Mouse (Mus musculus) hindbrain, embryonic 11.5 days (tissue): ENCODE measurements around the gene Got2. TPM values are rescaled to one million over a fixed set of nuclear protein-coding genes. Genes with fewer than 3 reads are reported as not detected.

ENCODE experiments used
- ATAC-seq: fragments of 200-750 bp; cut with Nextera tagmentation; 2 replicates; pipeline ENCODE4 v1.8.0; 2017; ENCODE audit warnings: mild to moderate bottlenecking, moderate TSS enrichment, moderate library complexity; ENCODE audit not compliant: low FRiP score
- DNase-seq: peaks from one replicate; pipeline ENCODE4 v3.0.0-alpha.2; 2015; ENCODE audit warnings: low spot score
- H3K27ac ChIP-seq: fragments of 300-500 bp; sonication (generic); 2 replicates; pipeline ENCODE4 v1.5.1; 2014; ENCODE audit warnings: mild to moderate bottlenecking, low read depth, low read length
- H3K27me3 ChIP-seq: fragments of 300-500 bp; sonication (generic); 2 replicates; pipeline ENCODE4 v1.6.1; 2014; ENCODE audit warnings: mild to moderate bottlenecking, low read length, moderate library complexity, mixed read lengths; ENCODE audit not compliant: control insufficient read depth, insufficient read depth
- H3K36me3 ChIP-seq: fragments of 300-500 bp; sonication (generic); 2 replicates; pipeline ENCODE4 v1.6.1; 2014; ENCODE audit warnings: mild to moderate bottlenecking, low read length, moderate library complexity, mixed read lengths; ENCODE audit not compliant: control insufficient read depth, insufficient read depth
- H3K4me1 ChIP-seq: fragments of 300-500 bp; sonication (generic); replicated peaks from 2 replicates; pipeline ENCODE4 v1.6.1; 2014; ENCODE audit warnings: low read length, mixed read lengths; ENCODE audit not compliant: control insufficient read depth, insufficient read depth
- H3K4me2 ChIP-seq: fragments of 300-500 bp; sonication (generic); replicated peaks from 2 replicates; pipeline ENCODE4 v1.6.1; 2014; ENCODE audit warnings: mild to moderate bottlenecking, low read depth, low read length
- H3K4me3 ChIP-seq: fragments of 300-500 bp; sonication (generic); 2 replicates; pipeline ENCODE4 v1.5.1; 2014; ENCODE audit warnings: low read depth, low read length
- H3K9ac ChIP-seq: fragments of 300-500 bp; sonication (generic); 2 replicates; pipeline ENCODE4 v1.6.1; 2014; ENCODE audit warnings: low read depth, low read length
- H3K9me3 ChIP-seq: fragments of 300-500 bp; sonication (generic); 2 replicates; pipeline ENCODE4 v1.6.1; 2016; ENCODE audit warnings: low read length; ENCODE audit not compliant: control insufficient read depth
- WGBS: fragments of 180-500 bp; shearing (Covaris S2); extraction: QIAGEN DNeasy Blood & Tissue Kit; methylation state at CpG from one replicate; pipeline ENCODE4 v1.1.7; 2014; 5-methylcytosine and 5-hydroxymethylcytosine counted together
- polyA plus RNA-seq: library from polyadenylated mRNA; unstranded; fragments of >200 nt; fragmentation: Nextera tagmentation; extraction: Ambion mirVana; gene quantifications from 2 replicates; pipeline ENCODE4 v1.2.1, GENCODE M21; 2014

The Got2 gene
- polyA plus RNA-seq, 1 experiment from 2014 or later: 84.8 TPM

GRCm38 (mm10) chr8:95901864-95902263 lies 13.5 kb upstream of the Got2 start:
- Histone ChIP-seq H3K4me2 (no peak overlapping the region), H3K27me3 (no peaks in the 10 kb centered on the region), H3K9ac (no peak overlapping the region), H3K36me3 (no peaks in the 10 kb centered on the region), H3K27ac (no peak overlapping the region), H3K4me1 (no peaks in the 10 kb centered on the region), H3K9me3 (no peaks in the 10 kb centered on the region), H3K4me3 (no peak overlapping the region)
- 18% methylated on average over 7 of the region's 7 CpGs for WGBS
- ATAC-seq: peak; percentile 82
- peak; percentile 51 for DNase-seq

DNA sequence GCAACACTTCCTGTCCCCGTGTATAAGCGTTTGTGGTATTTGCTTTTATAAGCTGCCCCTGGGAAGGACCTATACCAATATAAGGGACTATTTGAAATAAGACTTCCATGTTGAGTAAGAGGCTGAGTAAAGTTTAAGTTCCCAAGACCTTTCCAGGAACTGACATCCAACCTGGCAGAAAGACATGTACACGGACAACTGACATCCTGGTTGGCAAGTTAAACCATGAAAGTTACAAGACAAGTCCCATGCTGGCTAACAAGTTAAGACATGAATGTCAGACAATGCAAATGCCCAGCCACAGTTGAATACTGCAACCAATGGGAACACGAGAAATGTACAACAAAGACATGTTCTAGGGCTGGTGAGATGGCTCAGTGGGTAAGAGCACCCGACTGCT lies 5.4 kb upstream of the Got2 start:
- DNase-seq (no peak), ATAC-seq (no peak)
- no peaks in the 10 kb centered on the region for H3K36me3 ChIP-seq
- H3K9me3 ChIP-seq: no peaks in the 10 kb centered on the region
- no peak overlapping the region for H3K9ac ChIP-seq
- H3K27ac ChIP-seq: no peak overlapping the region
- no peak overlapping the region for H3K4me3 ChIP-seq
- no peak overlapping the region for H3K4me2 ChIP-seq
- no peaks in the 10 kb centered on the region for H3K4me1 ChIP-seq
- no peaks in the 10 kb centered on the region for H3K27me3 ChIP-seq
- 82% methylated on average over 5 of the region's 5 CpGs for WGBS

- H3K27ac ChIP-seq: peak overlapping the region; percentile 79
- peak overlapping the region; percentile 84 for H3K9ac ChIP-seq
- WGBS: under 1% methylated on average over 36 of the region's 38 CpGs
- peak overlapping the region; percentile 91 for H3K4me3 ChIP-seq
- no peaks in the 10 kb centered on the region for H3K9me3 ChIP-seq
- DNase-seq (peak; percentile 83), ATAC-seq (peak; percentile 98)
- H3K36me3 ChIP-seq: no peaks in the 10 kb centered on the region
- H3K27me3 ChIP-seq: no peaks in the 10 kb centered on the region
- peak overlapping the region; percentile 64 for H3K4me2 ChIP-seq
- peaks cover 4% of the 10 kb centered on the region; the same call in 1 of the 2 replicates for H3K4me1 ChIP-seq
Measured at GRCm38 (mm10) chr8:95887578-95888284, 616 bp downstream of the Got2 start.

GRCm38 (mm10) chr8:95886647-95887577 lies 1.4 kb downstream of the Got2 start:
- peak overlapping the region; percentile 84 for H3K9ac ChIP-seq
- DNase-seq (no peak), ATAC-seq (no peak)
- peak overlapping the region; percentile 91 for H3K4me3 ChIP-seq
- no peaks in the 10 kb centered on the region for H3K27me3 ChIP-seq
- peaks cover 4% of the 10 kb centered on the region; the same call in 1 of the 2 replicates for H3K4me1 ChIP-seq
- 72% methylated on average over 17 of the region's 17 CpGs for WGBS
- no peak overlapping the region for H3K27ac ChIP-seq
- no peaks in the 10 kb centered on the region for H3K36me3 ChIP-seq
- no peaks in the 10 kb centered on the region for H3K9me3 ChIP-seq
- peak overlapping the region; percentile 64 for H3K4me2 ChIP-seq

GRCm38 (mm10) chr8:95885966-95886365 lies 2.4 kb downstream of the Got2 start:
- ATAC-seq: no peak
- Histone ChIP-seq H3K4me3 (no peak overlapping the region), H3K27me3 (no peaks in the 10 kb centered on the region), H3K27ac (no peak overlapping the region), H3K9me3 (no peaks in the 10 kb centered on the region), H3K4me2 (no peak overlapping the region), H3K9ac (no peak overlapping the region), H3K4me1 (peaks cover 4% of the 10 kb centered on the region; the same call in 1 of the 2 replicates), H3K36me3 (no peaks in the 10 kb centered on the region)
- DNase-seq: no peak
- 88% methylated on average over 5 of the region's 5 CpGs for WGBS

DNA sequence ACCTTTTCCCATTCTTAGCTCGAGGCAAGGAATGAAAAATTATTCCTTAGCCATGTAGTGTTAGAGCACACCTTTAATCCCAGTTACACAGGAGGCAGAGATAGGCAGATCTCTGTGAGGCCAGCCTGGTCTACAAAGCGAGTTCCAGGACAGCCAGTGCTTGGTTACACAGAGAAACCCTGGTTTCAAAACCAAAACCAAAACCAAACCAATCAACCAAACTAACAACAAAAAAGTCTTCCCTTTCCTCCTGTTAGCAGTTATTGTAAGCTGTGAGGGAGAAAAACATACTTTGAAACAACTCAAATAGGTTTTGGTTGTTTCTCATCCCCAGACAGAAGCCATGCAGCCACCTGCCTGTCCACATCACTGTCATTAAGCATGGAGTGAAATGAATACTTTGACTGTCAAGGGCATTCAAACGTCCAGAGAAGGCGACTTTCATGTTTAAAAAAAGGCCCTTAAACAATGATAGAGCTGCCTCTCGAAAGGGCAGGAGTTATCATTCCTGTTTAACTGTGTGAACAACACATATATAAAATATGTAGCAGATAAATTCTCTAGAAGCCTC lies 3.0 kb downstream of the Got2 start:
- no peaks in the 10 kb centered on the region for H3K36me3 ChIP-seq
- no peak overlapping the region for H3K27ac ChIP-seq
- no peak overlapping the region for H3K9ac ChIP-seq
- DNase-seq (no peak), ATAC-seq (no peak)
- no peak overlapping the region for H3K4me2 ChIP-seq
- H3K9me3 ChIP-seq: no peaks in the 10 kb centered on the region
- H3K27me3 ChIP-seq: no peaks in the 10 kb centered on the region
- H3K4me3 ChIP-seq: no peak overlapping the region
- WGBS: 88% methylated on average over 5 of the region's 5 CpGs
- H3K4me1 ChIP-seq: peaks cover 4% of the 10 kb centered on the region; the same call in 1 of the 2 replicates

DNA sequence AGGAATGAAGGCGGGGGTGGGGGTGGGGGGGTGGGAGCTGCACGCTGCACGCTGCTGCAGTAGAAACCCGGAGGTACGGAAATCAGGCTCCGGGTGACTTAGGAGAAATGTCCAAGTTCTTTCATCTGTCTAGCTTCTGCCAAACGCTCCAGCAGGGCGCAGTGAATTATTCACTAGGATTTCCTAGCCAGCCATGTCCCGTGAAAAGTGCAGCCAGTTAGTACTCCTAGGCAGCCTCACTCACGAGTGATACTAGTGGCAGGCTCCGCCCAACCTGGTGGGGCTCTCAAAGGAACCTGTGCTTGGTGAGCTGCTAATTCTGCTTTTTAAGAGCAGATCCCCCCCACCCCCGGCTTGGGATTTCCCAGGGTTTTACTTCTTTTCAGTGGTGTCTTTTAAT lies 3.9 kb downstream of the Got2 start:
- WGBS: 82% methylated on average over 11 of the region's 12 CpGs
- DNase-seq (no peak), ATAC-seq (no peak)
- Histone ChIP-seq H3K36me3 (no peaks in the 10 kb centered on the region), H3K9me3 (no peaks in the 10 kb centered on the region), H3K27ac (no peak overlapping the region), H3K27me3 (no peaks in the 10 kb centered on the region), H3K4me1 (peaks cover 4% of the 10 kb centered on the region; the same call in 1 of the 2 replicates), H3K9ac (no peak overlapping the region), H3K4me3 (no peak overlapping the region), H3K4me2 (no peak overlapping the region)

- H3K4me3 ChIP-seq: no peak overlapping the region
- H3K27ac ChIP-seq: no peak overlapping the region
- no peaks in the 10 kb centered on the region for H3K27me3 ChIP-seq
- ATAC-seq (no peak), DNase-seq (no peak)
- no peaks in the 10 kb centered on the region for H3K9me3 ChIP-seq
- 89% methylated on average over 9 of the region's 9 CpGs for WGBS
- no peaks in the 10 kb centered on the region; the same call in 1 of the 2 replicates for H3K36me3 ChIP-seq
- no peak overlapping the region for H3K9ac ChIP-seq
- H3K4me1 ChIP-seq: peaks cover 3% of the 10 kb centered on the region; the same call in 1 of the 2 replicates
- no peak overlapping the region for H3K4me2 ChIP-seq
Measured at GRCm38 (mm10) chr8:95882191-95882590, 6.2 kb downstream of the Got2 start.
